Mouse (Mus musculus) retina, postnatal 1 day (tissue): ENCODE results near the gene Ccdc146.
A peak's percentile ranks its signal among the peaks of the same experiment; 100 is the strongest.

Experiments
- DNase-seq: peaks from one replicate; pipeline ENCODE4 v3.0.0-alpha.2; 2012

Ccdc146 gene

GRCm38 (mm10) chr5:21424614-21425602, at the start of gene Ccdc146, which contains the start of gene Fam185a:
TSS of gene Ccdc146 (minus strand) at chr5:21424677.
TSS of gene Fam185a (plus strand) at chr5:21424958.
- peak; percentile 99 for DNase-seq

- no peak for DNase-seq
Measured at GRCm38 (mm10) chr5:21468100-21468499, 43.6 kb upstream of the Ccdc146 start.

- peak; percentile 9 for DNase-seq
Measured at GRCm38 (mm10) chr5:21467387-21467786, 42.9 kb upstream of the Ccdc146 start.

GRCm38 (mm10) chr5:21440833-21441530, 16.5 kb upstream of the Ccdc146 start:
- DNase-seq, result no peak

GRCm38 (mm10) chr5:21439446-21440110, 15.1 kb upstream of the Ccdc146 start:
- no peak for DNase-seq

- DNase-seq, result no peak
Measured at GRCm38 (mm10) chr5:21438428-21438827, 14.0 kb upstream of the Ccdc146 start.

GRCm38 (mm10) chr5:21436471-21436975, 12.0 kb upstream of the Ccdc146 start:
- DNase-seq, result peak; percentile 8

GRCm38 (mm10) chr5:21434148-21434929, 9.9 kb upstream of the Ccdc146 start:
- peak; percentile 27 for DNase-seq

- DNase-seq, result no peak
Measured at GRCm38 (mm10) chr5:21426666-21427065, 2.2 kb upstream of the Ccdc146 start.

GRCm38 (mm10) chr5:21420609-21421008, 3.9 kb downstream of the Ccdc146 start:
- DNase-seq, result peak; percentile 41

- no peak for DNase-seq
Measured at GRCm38 (mm10) chr5:21418613-21419012, 5.9 kb downstream of the Ccdc146 start.

GRCm38 (mm10) chr5:21414116-21414820, 10.2 kb downstream of the Ccdc146 start:
- no peak for DNase-seq

- DNase-seq, result no peak
Measured at GRCm38 (mm10) chr5:21413322-21413721, 11.2 kb downstream of the Ccdc146 start.

- no peak for DNase-seq
Measured at GRCm38 (mm10) chr5:21412056-21412455, 12.4 kb downstream of the Ccdc146 start.

GRCm38 (mm10) chr5:21411261-21411666, 13.2 kb downstream of the Ccdc146 start:
- DNase-seq, result no peak

GRCm38 (mm10) chr5:21395205-21395840, 29.2 kb downstream of the Ccdc146 start:
- no peak for DNase-seq

- no peak for DNase-seq
Measured at GRCm38 (mm10) chr5:21394562-21394961, 29.9 kb downstream of the Ccdc146 start.

- peak; percentile 35 for DNase-seq
Measured at GRCm38 (mm10) chr5:21391616-21392384, 32.7 kb downstream of the Ccdc146 start.

GRCm38 (mm10) chr5:21388855-21389254, 35.6 kb downstream of the Ccdc146 start:
- DNase-seq, result no peak

GRCm38 (mm10) chr5:21387340-21387739, 37.1 kb downstream of the Ccdc146 start:
- no peak for DNase-seq
